Mouse (Mus musculus) heart, postnatal 4 days (tissue): ENCODE measurements around the gene Syt7. TPM values are rescaled to one million over a fixed set of nuclear protein-coding genes. Genes with fewer than 3 reads are reported as not detected.

Source experiments
- DNase-seq: peaks from one replicate; pipeline ENCODE4 v3.0.0; 2021
- total RNA-seq, 2 experiments: library from RNA; stranded (reverse); gene quantifications; 2 replicates each; pipeline ENCODE4 v1.2.3; 2021

Syt7 gene
- total RNA-seq, 2 experiments from 2014 or later: 40.8 to 44.7 TPM

GRCm38 (mm10) chr19:10459907-10460306 is 71.0 kb downstream of the Syt7 start:
- no peak for DNase-seq

- DNase-seq: no peak
Measured at GRCm38 (mm10) chr19:10461584-10461983, 72.7 kb downstream of the Syt7 start.

GRCm38 (mm10) chr19:10464427-10464826 is 75.5 kb downstream of the Syt7 start:
- DNase-seq: no peak

GRCm38 (mm10) chr19:10469171-10469658 is 80.3 kb downstream of the Syt7 start:
- DNase-seq: peak; percentile 73

- DNase-seq: no peak
Measured at GRCm38 (mm10) chr19:10472958-10473357, 84.1 kb downstream of the Syt7 start.

GRCm38 (mm10) chr19:10473779-10474178 is 84.9 kb downstream of the Syt7 start:
- no peak for DNase-seq

- DNase-seq: no peak
Measured at GRCm38 (mm10) chr19:10479541-10479940, 90.7 kb downstream of the Syt7 start.

GRCm38 (mm10) chr19:10482703-10483102 is 93.8 kb downstream of the Syt7 start, which contains the start of gene Ppp1r32:
Gene Ppp1r32 (minus strand): TSS chr19:10482928.
- no peak for DNase-seq

GRCm38 (mm10) chr19:10486264-10486738 is 97.4 kb downstream of the Syt7 start:
- peak; percentile 71 for DNase-seq

GRCm38 (mm10) chr19:10495670-10496069 is 106.8 kb downstream of the Syt7 start:
- no peak for DNase-seq

- DNase-seq: no peak
Measured at GRCm38 (mm10) chr19:10496976-10497375, 108.1 kb downstream of the Syt7 start.

- no peak for DNase-seq
Measured at GRCm38 (mm10) chr19:10497512-10498160, 108.7 kb downstream of the Syt7 start.

- DNase-seq: no peak
Measured at GRCm38 (mm10) chr19:10500581-10500980, 111.7 kb downstream of the Syt7 start.

GRCm38 (mm10) chr19:10502571-10502970 is 113.7 kb downstream of the Syt7 start:
- DNase-seq: peak; percentile 57

Other genes with a start within 250 kb of the Syt7 start
- gene Fads1, start 206.2 kb upstream of the Syt7 start, total RNA-seq: 10 to 100 TPM; 52.4 to 54.5 TPM
- gene Tmem258, start 185.1 kb upstream of the Syt7 start, total RNA-seq: 100 to 1,000 TPM; 160 TPM
- 10 to 100 TPM; 26.8 to 27.2 TPM for gene Fen1, start 184.9 kb upstream of the Syt7 start, total RNA-seq
- 10 to 100 TPM in 1 of 2 experiments, 1 to 10 TPM in 1; 9.0 to 11.9 TPM for gene Myrf, start 148.3 kb upstream of the Syt7 start, total RNA-seq
- 1 to 10 TPM; 3.8 to 4.1 TPM for gene Dagla, start 84.2 kb upstream of the Syt7 start, total RNA-seq
- 1 to 10 TPM; 3.3 to 4.7 TPM for gene Lrrc10b, start 68.4 kb downstream of the Syt7 start, total RNA-seq
- gene Ppp1r32, start 93.8 kb downstream of the Syt7 start, total RNA-seq: under 1 TPM; 0.52 to 0.77 TPM
- 10 to 100 TPM; 50.0 to 52.9 TPM for gene Cpsf7, start 136.2 kb downstream of the Syt7 start, total RNA-seq
- 10 to 100 TPM; 54.2 to 56.5 TPM for gene Sdhaf2, start 137.1 kb downstream of the Syt7 start, total RNA-seq
- 1 to 10 TPM; 5.8 to 6.2 TPM for gene Tmem216, start 167.1 kb downstream of the Syt7 start, total RNA-seq
- gene Cyb561a3, start 188.1 kb downstream of the Syt7 start, total RNA-seq: 10 to 100 TPM in 1 of 2 experiments, 1 to 10 TPM in 1; 8.1 to 11.3 TPM
- 1 to 10 TPM; 6.1 to 7.7 TPM for gene Tmem138, start 188.3 kb downstream of the Syt7 start, total RNA-seq
- gene Ddb1, start 216.2 kb downstream of the Syt7 start, total RNA-seq: 100 to 1,000 TPM; 269 to 282 TPM
- 10 to 100 TPM; 13.3 to 13.6 TPM for gene Tkfc, start 216.6 kb downstream of the Syt7 start, total RNA-seq
- gene Vwce, start 245.1 kb downstream of the Syt7 start, total RNA-seq: under 1 TPM; 0.38 to 0.47 TPM